Mouse (Mus musculus): Measurements from ENCODE around the gene Tspan32. TPM values are rescaled to one million over a fixed set of nuclear protein-coding genes. Genes with fewer than 3 reads are reported as not detected.
A peak's percentile ranks its signal among the peaks of the same experiment; 100 is the strongest.

Gene Tspan32
- polyA plus RNA-seq, 1 experiment from 2014 or later, result 0.81 TPM

DNA sequence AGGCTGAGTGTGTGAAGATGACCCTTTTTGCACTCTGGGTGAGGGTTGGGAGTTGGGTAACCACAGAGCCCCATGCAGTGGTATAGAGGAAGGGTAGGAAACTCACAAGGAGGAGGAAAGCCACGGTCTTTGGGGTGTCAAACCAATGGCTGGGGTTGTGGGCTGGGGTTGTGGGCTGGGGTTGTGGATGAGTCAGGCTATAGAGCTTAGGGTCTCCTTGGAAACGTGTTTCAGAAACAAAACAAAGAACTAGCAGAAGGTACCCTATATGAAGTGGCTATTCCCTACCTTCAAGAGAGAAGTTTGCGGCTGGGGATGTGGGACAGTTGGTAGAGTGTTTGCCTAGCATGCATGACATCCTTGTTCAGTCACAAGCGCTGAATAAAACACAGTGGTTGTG is 5.2 kb downstream of the Tspan32 start:
- H3K4me3 ChIP-seq, result no peak overlapping the region
- ATAC-seq, result no peak
- no peaks in the 10 kb centered on the region for H3K9me3 ChIP-seq (replicated peaks)
- peaks cover 24% of the 10 kb centered on the region for H3K4me1 ChIP-seq
- H3K27ac ChIP-seq, result no peak overlapping the region
- H3K4me2 ChIP-seq, result no peak overlapping the region
- H3K36me3 ChIP-seq (ENCODE audit: poor library complexity, severe bottlenecking), result no peaks in the 10 kb centered on the region
- no peak overlapping the region for H3K9ac ChIP-seq
- 84% methylated on average over 4 of the region's 4 CpGs for WGBS
- H3K27me3 ChIP-seq, result no peaks in the 10 kb centered on the region

DNA sequence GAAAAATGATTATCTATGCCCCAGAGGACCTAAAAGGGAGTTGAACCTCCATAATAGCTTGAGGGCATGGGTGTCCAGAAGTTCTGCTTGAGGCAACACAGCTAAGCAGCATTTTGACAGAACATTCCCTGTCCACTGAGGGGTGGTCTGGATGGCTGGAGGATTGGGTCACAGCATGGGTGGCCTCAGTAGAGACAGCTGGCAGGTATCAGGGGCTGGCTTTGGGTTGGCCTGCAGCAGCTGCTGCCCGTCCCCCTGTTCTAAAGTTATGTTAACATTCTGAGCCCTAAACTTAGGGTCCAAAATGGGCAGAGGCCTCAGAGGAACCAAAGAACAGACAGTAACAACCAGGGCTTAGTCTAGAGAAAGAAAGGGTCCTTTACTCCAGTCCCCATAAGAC is 6.4 kb downstream of the Tspan32 start:
- H3K36me3 ChIP-seq (ENCODE audit: poor library complexity, severe bottlenecking), result no peaks in the 10 kb centered on the region
- no peaks in the 10 kb centered on the region for H3K27me3 ChIP-seq
- no peak overlapping the region for H3K9ac ChIP-seq
- no peaks in the 10 kb centered on the region for H3K9me3 ChIP-seq (replicated peaks)
- no peak overlapping the region for H3K4me3 ChIP-seq
- no peak overlapping the region for H3K27ac ChIP-seq
- ATAC-seq, result no peak
- H3K4me2 ChIP-seq, result no peak overlapping the region
- H3K4me1 ChIP-seq, result peaks cover 32% of the 10 kb centered on the region
- 88% methylated on average over 1 of the region's 1 CpGs for WGBS

DNA sequence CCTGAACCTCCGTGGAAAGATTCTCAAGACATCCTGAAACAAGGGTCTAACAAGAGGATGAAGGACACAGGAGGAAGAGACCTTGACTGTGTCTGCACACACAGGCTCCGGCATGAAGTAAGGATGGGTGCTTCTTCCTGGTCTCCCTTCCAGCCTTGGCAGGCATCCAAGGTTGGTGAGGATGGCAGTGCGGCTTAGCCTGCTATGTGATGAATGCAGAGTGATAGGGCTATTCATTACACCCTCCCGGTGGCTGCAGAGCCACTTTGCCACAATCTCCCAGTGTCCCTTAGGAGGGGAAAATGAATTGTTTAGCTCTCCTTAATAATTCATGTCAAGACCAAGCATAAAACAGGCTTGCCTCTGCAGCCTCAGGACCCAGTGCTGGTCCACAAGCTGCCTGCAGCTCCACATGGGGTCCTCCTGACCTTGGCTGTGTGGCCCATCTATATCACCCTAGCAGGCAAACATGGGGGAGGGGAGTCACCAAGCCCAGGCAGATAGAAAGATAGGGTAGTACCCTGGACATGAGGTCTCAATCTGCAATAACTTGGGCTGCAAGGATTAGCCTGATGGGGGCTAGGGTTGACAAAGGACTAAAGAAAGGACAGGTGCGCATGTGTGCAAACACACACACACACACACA is 7.5 kb downstream of the Tspan32 start:
- Histone ChIP-seq H3K9me3 (replicated peaks) (no peaks in the 10 kb centered on the region), H3K4me3 (no peak overlapping the region), H3K4me2 (no peak overlapping the region), H3K36me3 (ENCODE audit: poor library complexity, severe bottlenecking) (no peaks in the 10 kb centered on the region), H3K27ac (no peak overlapping the region), H3K9ac (no peak overlapping the region), H3K4me1 (peaks cover 40% of the 10 kb centered on the region), H3K27me3 (no peaks in the 10 kb centered on the region)
- no peak for ATAC-seq
- 63% methylated on average over 5 of the region's 5 CpGs for WGBS

DNA sequence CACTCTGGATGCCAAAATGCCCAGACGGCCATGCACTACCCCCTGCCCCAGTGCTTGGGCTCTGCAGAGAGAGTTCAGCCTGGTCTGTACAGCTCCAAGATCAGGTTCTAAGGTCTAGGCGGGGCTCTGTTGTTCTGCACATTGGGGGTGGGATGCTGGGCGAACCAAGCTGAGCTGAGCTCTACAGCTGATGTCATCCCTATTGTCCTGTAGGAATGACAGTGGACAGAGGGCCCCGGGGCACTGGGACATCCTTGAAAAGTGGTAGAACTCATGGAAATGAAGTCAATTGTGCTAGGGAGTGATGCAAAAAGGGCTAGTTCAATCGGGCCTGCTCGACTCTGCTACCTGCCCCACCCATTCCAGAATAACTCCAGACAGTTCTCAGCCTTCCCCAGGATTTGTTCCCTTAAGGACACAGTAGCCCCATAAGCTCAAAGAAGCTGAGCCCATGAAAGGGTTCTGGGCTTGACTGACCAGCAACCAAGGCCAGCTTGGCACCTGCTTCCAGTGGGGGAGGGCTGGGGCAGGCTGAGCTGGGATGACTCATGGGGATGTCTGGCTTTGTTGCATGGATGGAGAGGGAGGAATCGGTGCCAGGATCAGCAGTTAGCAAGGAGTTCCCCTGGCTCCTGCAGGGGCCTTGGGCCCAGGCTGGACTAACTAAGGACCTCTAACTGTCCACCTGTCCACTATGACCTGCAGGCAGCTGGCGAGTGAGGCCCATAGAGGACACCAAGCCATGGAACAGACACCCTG is 8.8 kb downstream of the Tspan32 start:
- 71% methylated on average over 8 of the region's 8 CpGs for WGBS
- H3K27ac ChIP-seq, result no peak overlapping the region
- no peak overlapping the region for H3K9ac ChIP-seq
- H3K9me3 ChIP-seq (replicated peaks), result no peaks in the 10 kb centered on the region
- H3K4me1 ChIP-seq, result peaks cover 27% of the 10 kb centered on the region
- no peak overlapping the region for H3K4me3 ChIP-seq
- no peaks in the 10 kb centered on the region for H3K36me3 ChIP-seq (ENCODE audit: poor library complexity, severe bottlenecking)
- no peak overlapping the region for H3K4me2 ChIP-seq
- ATAC-seq, result no peak
- no peaks in the 10 kb centered on the region for H3K27me3 ChIP-seq

DNA sequence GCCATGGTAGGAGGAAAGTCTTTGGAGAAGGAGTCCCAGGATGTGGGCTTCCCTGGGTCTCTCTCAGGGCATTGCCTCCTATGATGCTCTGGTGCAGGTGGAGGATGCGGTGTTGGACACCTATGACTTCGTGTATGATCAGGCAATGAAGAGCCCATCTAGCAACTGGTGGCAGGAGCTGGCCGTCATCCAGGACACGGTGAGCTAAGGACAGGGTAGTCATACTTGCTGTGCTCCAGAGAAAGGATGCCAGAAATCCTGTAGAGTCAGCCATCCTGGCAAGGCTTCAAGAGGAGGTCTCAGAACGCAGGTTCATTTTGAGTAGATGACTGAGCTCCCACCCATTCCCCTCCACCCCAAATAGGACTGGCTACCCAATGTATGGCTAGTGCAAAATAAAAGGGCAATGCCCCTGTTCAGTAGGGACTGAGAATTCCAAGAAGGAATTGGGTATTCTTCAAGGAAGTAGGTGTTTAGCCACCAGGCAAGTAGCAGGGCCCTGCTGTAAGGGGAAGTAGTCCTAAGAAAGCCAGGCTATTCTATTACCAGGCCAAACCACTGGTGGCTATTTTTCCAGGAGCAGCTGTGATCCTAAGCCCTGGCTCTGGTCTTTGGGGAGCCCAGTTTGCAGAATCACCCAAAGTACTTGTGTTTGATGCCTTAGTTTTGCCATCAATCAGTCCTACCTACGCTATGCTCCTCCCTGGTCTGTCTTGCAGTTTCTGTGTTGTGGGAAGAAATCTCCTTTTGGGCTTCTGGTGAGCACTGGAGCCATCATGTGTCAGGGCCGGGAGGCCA is 10.2 kb downstream of the Tspan32 start:
- Histone ChIP-seq H3K4me2 (no peak overlapping the region), H3K27ac (no peak overlapping the region), H3K36me3 (ENCODE audit: poor library complexity, severe bottlenecking) (no peaks in the 10 kb centered on the region), H3K9me3 (replicated peaks) (no peaks in the 10 kb centered on the region), H3K4me1 (peaks cover 23% of the 10 kb centered on the region), H3K9ac (no peak overlapping the region), H3K27me3 (no peaks in the 10 kb centered on the region), H3K4me3 (no peak overlapping the region)
- ATAC-seq, result no peak
- 88% methylated on average over 7 of the region's 7 CpGs for WGBS

DNA sequence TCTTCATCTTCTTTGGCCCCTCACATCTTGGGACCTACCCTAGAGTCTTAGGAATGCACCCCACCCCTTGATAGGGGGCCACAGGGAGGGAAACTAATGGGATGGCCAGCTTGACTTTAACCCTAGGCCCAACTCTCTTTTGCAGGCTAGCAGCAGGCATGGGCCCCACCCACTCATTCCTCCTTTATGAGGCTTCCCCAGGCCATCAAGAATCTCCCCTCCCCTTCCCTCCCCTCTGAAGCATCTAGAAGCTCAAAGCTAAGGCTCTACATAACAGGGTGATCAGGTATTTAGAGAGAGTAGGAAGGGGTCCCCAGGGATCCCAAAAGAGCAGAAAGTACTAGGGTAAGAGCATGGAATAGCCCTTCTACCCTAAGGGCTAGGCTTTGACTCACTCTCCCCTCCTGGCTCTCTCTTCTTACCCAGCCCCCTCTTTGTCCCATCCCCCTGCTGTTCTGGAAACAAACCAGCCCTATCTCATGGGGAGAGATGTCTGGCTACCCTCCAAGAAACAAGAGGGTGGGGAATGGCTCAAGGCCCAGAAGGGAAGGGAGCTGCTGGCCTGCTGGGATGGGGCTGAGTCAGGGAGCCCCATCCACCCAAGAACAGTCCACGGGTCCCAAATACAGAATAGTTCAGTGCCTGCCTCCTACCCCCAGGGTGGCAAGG is 11.0 kb downstream of the Tspan32 start:
- H3K4me3 ChIP-seq, result no peak overlapping the region
- ATAC-seq, result peak; percentile 79
- H3K4me2 ChIP-seq, result peak overlapping the region; percentile 13; the same call in 1 of the 2 replicates
- 4% methylated on average over 1 of the region's 1 CpGs for WGBS
- no peaks in the 10 kb centered on the region for H3K36me3 ChIP-seq (ENCODE audit: poor library complexity, severe bottlenecking)
- H3K27ac ChIP-seq, result peak overlapping the region; percentile 48
- H3K4me1 ChIP-seq, result peaks cover 23% of the 10 kb centered on the region
- H3K27me3 ChIP-seq, result no peaks in the 10 kb centered on the region
- H3K9me3 ChIP-seq (replicated peaks), result no peaks in the 10 kb centered on the region
- no peak overlapping the region for H3K9ac ChIP-seq

DNA sequence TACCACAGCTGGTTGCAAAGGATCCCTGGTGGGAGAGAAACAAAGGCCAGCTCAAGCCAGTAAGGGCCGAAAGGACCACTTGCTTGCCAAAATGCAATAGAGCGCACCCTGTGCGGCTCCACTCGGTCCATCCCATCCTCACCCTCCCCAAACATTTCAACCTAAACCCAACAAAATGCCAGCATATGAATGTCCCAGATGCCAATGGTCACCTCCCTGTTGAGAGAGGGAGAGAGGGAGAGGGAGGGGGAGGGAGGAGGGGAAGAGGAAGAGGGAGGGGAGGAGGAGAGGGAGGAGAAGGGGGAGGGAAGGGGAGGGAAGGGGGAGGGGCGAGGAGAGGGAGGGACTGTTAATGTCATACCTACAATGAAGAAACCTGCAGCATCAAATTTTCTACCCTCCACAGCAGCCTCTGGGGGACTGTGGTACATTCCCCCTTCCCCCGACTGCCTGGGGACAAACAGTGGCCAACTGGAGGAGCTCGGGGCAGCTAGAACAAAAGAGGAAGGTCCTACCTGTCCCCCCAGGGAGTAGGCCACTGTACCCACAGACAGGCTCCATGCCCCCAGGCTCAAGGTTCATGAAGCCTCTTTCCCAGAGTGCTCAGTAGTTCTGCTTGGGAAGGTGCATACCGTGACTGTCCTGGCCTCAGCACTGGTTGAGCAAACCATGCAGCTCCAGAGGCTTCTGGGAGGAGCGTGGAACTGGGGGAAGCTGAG is 11.7 kb downstream of the Tspan32 start:
- Histone ChIP-seq H3K4me2 (peak overlapping the region; percentile 13; the same call in 1 of the 2 replicates), H3K27ac (peak overlapping the region; percentile 48), H3K9me3 (replicated peaks) (no peaks in the 10 kb centered on the region), H3K36me3 (ENCODE audit: poor library complexity, severe bottlenecking) (no peaks in the 10 kb centered on the region), H3K4me3 (no peak overlapping the region), H3K4me1 (peaks cover 23% of the 10 kb centered on the region), H3K9ac (no peak overlapping the region), H3K27me3 (no peaks in the 10 kb centered on the region)
- ATAC-seq, result peak; percentile 57; the same call in 1 of the 2 replicates
- 48% methylated on average over 9 of the region's 9 CpGs for WGBS

DNA sequence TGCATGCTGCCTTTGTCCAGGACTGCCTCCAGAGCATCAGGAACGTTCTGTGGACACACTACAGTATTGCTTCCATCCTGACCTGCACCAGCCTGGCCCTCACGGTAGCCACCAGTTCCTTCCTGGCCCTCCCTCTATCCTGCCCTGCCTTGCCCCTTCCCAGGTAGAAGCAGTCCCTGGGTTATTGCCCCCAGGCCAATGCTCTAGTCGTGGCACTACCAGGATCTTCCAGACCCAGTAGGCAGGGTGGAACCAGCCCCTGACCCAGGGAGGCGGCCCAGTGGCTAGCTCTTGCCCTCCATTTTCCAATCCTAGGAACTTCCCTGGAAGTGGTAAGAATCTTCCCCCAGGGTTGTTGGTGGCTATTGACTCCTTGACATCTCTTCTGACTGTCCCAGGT is 12.3 kb downstream of the Tspan32 start:
- 76% methylated on average over 4 of the region's 4 CpGs for WGBS
- no peak for ATAC-seq

DNA sequence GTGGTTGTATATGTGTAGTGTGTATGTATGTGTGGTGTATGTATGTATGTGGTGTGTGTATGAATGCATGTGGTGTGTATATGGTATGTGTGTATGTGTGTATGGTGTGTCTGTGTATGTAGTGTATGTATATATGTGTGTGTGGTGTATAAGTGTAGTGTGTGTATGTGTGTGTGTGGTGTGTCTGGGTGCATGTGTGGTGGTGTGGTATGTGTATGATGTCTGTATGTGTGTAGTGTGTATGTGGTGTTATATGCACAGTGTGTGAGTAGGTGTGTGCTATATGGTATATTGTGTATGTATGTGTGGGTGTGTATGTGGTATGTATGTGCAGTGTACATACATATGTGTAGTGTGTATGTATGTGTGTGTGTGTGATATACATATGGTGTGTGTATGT is 15.2 kb downstream of the Tspan32 start:
- no peak overlapping the region for H3K4me3 ChIP-seq

More for the DNA sequence above, 12.3 kb downstream of the Tspan32 start:
- H3K27ac ChIP-seq, result no peak overlapping the region
- H3K36me3 ChIP-seq (ENCODE audit: poor library complexity, severe bottlenecking), result no peaks in the 10 kb centered on the region
- no peak overlapping the region for H3K4me3 ChIP-seq
- H3K4me1 ChIP-seq, result peaks cover 21% of the 10 kb centered on the region
- H3K9me3 ChIP-seq (replicated peaks), result no peaks in the 10 kb centered on the region
- H3K4me2 ChIP-seq, result no peak overlapping the region
- no peaks in the 10 kb centered on the region for H3K27me3 ChIP-seq
- H3K9ac ChIP-seq, result no peak overlapping the region

DNA sequence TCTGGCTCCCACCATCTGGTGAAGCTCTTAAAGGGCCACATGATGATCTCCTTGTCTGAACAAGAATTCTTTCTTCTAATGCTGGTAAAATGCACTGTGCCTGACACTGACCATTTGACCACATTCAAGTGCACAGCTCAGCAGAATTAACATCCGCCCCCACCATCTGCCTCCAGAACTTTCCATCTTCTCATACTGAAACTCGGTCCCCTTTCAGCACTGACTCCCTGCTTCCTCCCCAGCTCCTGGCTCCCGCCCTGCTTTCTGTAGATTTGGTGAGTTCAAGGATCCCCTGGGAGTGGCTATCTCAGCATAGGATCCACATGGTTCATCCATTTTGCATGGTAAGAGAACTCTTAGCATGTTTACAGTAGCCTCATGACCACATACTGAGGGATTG is 15.9 kb downstream of the Tspan32 start:
- no peak overlapping the region for H3K9ac ChIP-seq
- H3K36me3 ChIP-seq (ENCODE audit: poor library complexity, severe bottlenecking), result no peaks in the 10 kb centered on the region
- no peak overlapping the region for H3K4me3 ChIP-seq
- WGBS, result 87% methylated on average over 3 of the region's 3 CpGs
- H3K27me3 ChIP-seq, result no peaks in the 10 kb centered on the region
- peaks cover 13% of the 10 kb centered on the region for H3K4me1 ChIP-seq
- ATAC-seq, result no peak
- no peak overlapping the region for H3K27ac ChIP-seq
- H3K9me3 ChIP-seq (replicated peaks), result no peaks in the 10 kb centered on the region
- no peak overlapping the region for H3K4me2 ChIP-seq

More for the DNA sequence above, 15.2 kb downstream of the Tspan32 start:
- ATAC-seq, result no peak
- H3K4me1 ChIP-seq, result peaks cover 16% of the 10 kb centered on the region
- no peaks in the 10 kb centered on the region for H3K36me3 ChIP-seq (ENCODE audit: poor library complexity, severe bottlenecking)
- no peaks in the 10 kb centered on the region for H3K27me3 ChIP-seq
- no peak overlapping the region for H3K9ac ChIP-seq
- H3K9me3 ChIP-seq (replicated peaks), result no peaks in the 10 kb centered on the region
- no peak overlapping the region for H3K27ac ChIP-seq
- no peak overlapping the region for H3K4me2 ChIP-seq

DNA sequence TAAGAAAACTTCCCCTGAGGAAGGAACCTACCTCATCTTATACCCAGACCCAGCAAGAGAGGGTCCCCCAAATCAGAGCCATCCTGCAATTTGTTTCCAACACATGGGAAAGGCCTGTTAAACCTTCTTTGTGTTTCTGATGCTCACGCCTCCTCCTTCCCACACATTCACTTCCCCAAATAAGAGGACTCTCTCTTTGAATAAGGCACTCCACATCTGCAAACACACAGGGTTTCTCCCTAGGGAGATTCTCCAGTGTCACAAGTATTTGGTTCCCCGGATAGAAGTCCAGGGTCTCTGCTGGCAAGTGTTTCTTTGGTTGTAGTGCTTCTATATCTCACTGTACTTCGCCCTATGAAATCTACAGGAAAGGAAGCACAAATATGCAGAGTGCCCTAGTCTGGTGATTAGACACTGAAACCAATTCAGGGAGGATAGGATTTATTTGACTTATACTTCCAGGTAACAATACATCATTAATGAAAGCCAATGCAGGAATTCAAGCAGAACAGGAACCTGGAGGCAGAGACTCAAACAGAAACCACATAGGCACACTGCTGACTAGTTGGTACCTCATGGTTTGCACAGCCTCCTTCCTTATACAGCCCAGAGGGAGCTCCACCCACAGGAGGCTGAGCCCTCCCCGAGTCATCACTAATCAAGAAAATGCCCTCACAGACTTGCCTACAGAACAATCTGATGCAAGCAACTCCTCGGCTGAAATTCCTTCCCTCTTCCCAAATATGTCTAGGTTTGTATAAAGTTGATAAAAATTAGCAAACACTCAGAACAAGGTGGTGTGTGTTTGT is 16.7 kb downstream of the Tspan32 start:
- 68% methylated on average over 5 of the region's 5 CpGs for WGBS
- Histone ChIP-seq H3K27me3 (no peaks in the 10 kb centered on the region), H3K4me3 (no peak overlapping the region), H3K36me3 (ENCODE audit: poor library complexity, severe bottlenecking) (no peaks in the 10 kb centered on the region), H3K27ac (no peak overlapping the region), H3K9me3 (replicated peaks) (no peaks in the 10 kb centered on the region), H3K4me2 (no peak overlapping the region), H3K4me1 (peaks cover 5% of the 10 kb centered on the region; the same call in 1 of the 2 replicates), H3K9ac (no peak overlapping the region)
- ATAC-seq, result no peak
